Mouse (Mus musculus): ENCODE measurements around the gene Oaz3. TPM values are rescaled to one million over a fixed set of nuclear protein-coding genes. Genes with fewer than 3 reads are reported as not detected.

Gene Oaz3
- polyA plus RNA-seq, 1 experiment from 2014 or later: 0.17 TPM

GRCm38 (mm10) chr3:94449377-94449776 lies 5.7 kb upstream of the Oaz3 start:
- no peak overlapping the region for H3K27ac ChIP-seq (replicated peaks)
- no peak overlapping the region for H3K9ac ChIP-seq
- no peak overlapping the region for H3K4me2 ChIP-seq
- no peaks in the 10 kb centered on the region for H3K9me3 ChIP-seq (replicated peaks)
- H3K4me3 ChIP-seq (replicated peaks): no peak overlapping the region
- peaks cover 53% of the 10 kb centered on the region for H3K36me3 ChIP-seq (replicated peaks)
- ATAC-seq (ENCODE audit: insufficient read depth): no peak
- WGBS (ENCODE audit: insufficient replicate concordance): 81% methylated on average over 2 of the region's 2 CpGs
- H3K27me3 ChIP-seq: no peaks in the 10 kb centered on the region
- H3K4me1 ChIP-seq (replicated peaks): peaks cover 6% of the 10 kb centered on the region

GRCm38 (mm10) chr3:94442951-94443596 lies 641 bp downstream of the Oaz3 start, which contains the start of gene Mrpl9:
Mrpl9 (plus strand) TSS chr3:94443318.
- peaks cover 14% of the 10 kb centered on the region for H3K4me1 ChIP-seq (replicated peaks)
- peaks cover 34% of the 10 kb centered on the region for H3K36me3 ChIP-seq (replicated peaks)
- peak; percentile 99 for ATAC-seq (ENCODE audit: insufficient read depth)
- peak within 1 kb of the TSS; percentile 98 for H3K4me3 ChIP-seq (replicated peaks)
- H3K27me3 ChIP-seq: peaks cover 7% of the 10 kb centered on the region
- H3K27ac ChIP-seq (replicated peaks): peak within 1 kb of the TSS; percentile 77
- no peaks in the 10 kb centered on the region for H3K9me3 ChIP-seq (replicated peaks)
- H3K9ac ChIP-seq: peak within 1 kb of the TSS; percentile 94
- under 1% methylated on average over 39 of the region's 39 CpGs for WGBS (ENCODE audit: insufficient replicate concordance)
- peak within 1 kb of the TSS; percentile 85 for H3K4me2 ChIP-seq

DNA sequence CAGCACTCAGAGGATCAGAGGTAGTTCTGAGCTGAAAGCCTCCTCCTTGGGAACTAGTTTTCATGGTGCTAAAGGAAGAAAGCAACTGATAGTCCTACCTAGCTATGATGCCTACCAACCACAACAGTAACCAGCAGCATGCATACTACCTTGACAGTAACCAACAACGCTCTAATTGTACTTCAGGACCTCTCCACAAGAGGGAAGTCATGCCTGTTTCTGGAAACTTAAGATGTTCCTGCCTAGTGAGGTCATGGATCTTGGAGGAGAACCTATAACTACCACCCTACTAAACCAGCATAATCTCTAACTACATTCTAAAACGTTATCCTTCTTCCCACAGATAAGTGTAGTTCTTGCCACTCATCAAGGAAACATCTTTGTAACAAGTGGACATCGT lies 2.5 kb downstream of the Oaz3 start:
- no peak overlapping the region for H3K4me3 ChIP-seq (replicated peaks)
- H3K9me3 ChIP-seq (replicated peaks): no peaks in the 10 kb centered on the region
- H3K27me3 ChIP-seq: peaks cover 7% of the 10 kb centered on the region
- no peak overlapping the region for H3K27ac ChIP-seq (replicated peaks)
- H3K4me1 ChIP-seq (replicated peaks): peaks cover 14% of the 10 kb centered on the region
- no peak for ATAC-seq (ENCODE audit: insufficient read depth)
- H3K36me3 ChIP-seq (replicated peaks): peaks cover 15% of the 10 kb centered on the region
- no peak overlapping the region for H3K4me2 ChIP-seq
- 35% methylated on average over 3 of the region's 3 CpGs for WGBS (ENCODE audit: insufficient replicate concordance)
- H3K9ac ChIP-seq: no peak overlapping the region

GRCm38 (mm10) chr3:94436420-94436819 lies 7.3 kb downstream of the Oaz3 start:
- Histone ChIP-seq H3K9ac (no peak overlapping the region), H3K9me3 (replicated peaks) (no peaks in the 10 kb centered on the region), H3K27me3 (peaks cover 7% of the 10 kb centered on the region), H3K4me3 (replicated peaks) (no peak overlapping the region), H3K27ac (replicated peaks) (no peak overlapping the region), H3K4me1 (replicated peaks) (no peaks in the 10 kb centered on the region; the same call in 1 of the 2 replicates), H3K4me2 (no peak overlapping the region), H3K36me3 (replicated peaks) (no peaks in the 10 kb centered on the region)
- no peak for ATAC-seq (ENCODE audit: insufficient read depth)
- 71% methylated on average over 9 of the region's 9 CpGs for WGBS (ENCODE audit: insufficient replicate concordance)

GRCm38 (mm10) chr3:94434305-94434704 lies 9.4 kb downstream of the Oaz3 start:
- Histone ChIP-seq H3K4me3 (replicated peaks) (no peak overlapping the region), H3K27ac (replicated peaks) (no peak overlapping the region)
- peak; percentile 52; the same call in 1 of the 2 replicates for ATAC-seq (ENCODE audit: insufficient read depth)

DNA sequence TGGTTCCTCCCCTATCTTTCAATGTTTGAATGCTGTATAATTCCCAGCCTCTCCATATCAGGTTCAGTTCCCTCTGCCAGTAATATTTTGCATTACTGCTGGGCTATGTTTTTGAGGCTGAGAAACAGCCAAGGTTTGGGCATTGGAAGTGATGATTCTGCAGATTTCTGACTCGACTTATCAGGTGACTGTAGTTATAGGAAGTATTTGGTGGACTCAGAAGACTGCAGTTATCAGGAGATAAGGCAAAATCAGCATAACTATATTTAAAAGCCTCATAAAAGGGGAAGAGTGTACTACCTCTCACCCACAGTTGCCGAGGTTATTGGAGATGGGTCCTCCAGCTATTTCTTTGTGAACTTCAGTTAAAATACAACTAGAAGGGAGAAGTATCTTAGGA lies 12.7 kb downstream of the Oaz3 start:
- H3K9me3 ChIP-seq (replicated peaks): no peaks in the 10 kb centered on the region
- H3K4me3 ChIP-seq (replicated peaks): no peak overlapping the region
- no peaks in the 10 kb centered on the region for H3K27me3 ChIP-seq
- H3K36me3 ChIP-seq (replicated peaks): no peaks in the 10 kb centered on the region
- H3K4me2 ChIP-seq: no peak overlapping the region
- ATAC-seq (ENCODE audit: insufficient read depth): no peak
- H3K9ac ChIP-seq: no peak overlapping the region
- 8% methylated on average over 2 of the region's 2 CpGs for WGBS (ENCODE audit: insufficient replicate concordance)
- H3K4me1 ChIP-seq (replicated peaks): no peaks in the 10 kb centered on the region; the same call in 1 of the 2 replicates
- no peak overlapping the region for H3K27ac ChIP-seq (replicated peaks)

More at GRCm38 (mm10) chr3:94434305-94434704, 9.4 kb downstream of the Oaz3 start:
- Histone ChIP-seq H3K36me3 (replicated peaks) (no peaks in the 10 kb centered on the region), H3K4me2 (no peak overlapping the region), H3K27me3 (no peaks in the 10 kb centered on the region), H3K9ac (no peak overlapping the region), H3K9me3 (replicated peaks) (no peaks in the 10 kb centered on the region), H3K4me1 (replicated peaks) (no peaks in the 10 kb centered on the region; the same call in 1 of the 2 replicates)
- 66% methylated on average over 2 of the region's 2 CpGs for WGBS (ENCODE audit: insufficient replicate concordance)

- H3K4me3 ChIP-seq (replicated peaks): peak within 1 kb of the TSS; percentile 61
- H3K27me3 ChIP-seq: peaks cover 14% of the 10 kb centered on the region; the same call in 1 of the 2 replicates
- H3K4me1 ChIP-seq (replicated peaks): peaks cover 16% of the 10 kb centered on the region
- H3K27ac ChIP-seq (replicated peaks): 0 out of 2 replicates have a peak within 1 kb of the TSS, but pooled peaks have one; percentile 16
- H3K9me3 ChIP-seq (replicated peaks): no peaks in the 10 kb centered on the region
- peak within 1 kb of the TSS; percentile 47 for H3K9ac ChIP-seq
- peak; percentile 97 for ATAC-seq (ENCODE audit: insufficient read depth)
- no peaks in the 10 kb centered on the region for H3K36me3 ChIP-seq (replicated peaks)
- 10% methylated on average over 52 of the region's 52 CpGs for WGBS (ENCODE audit: insufficient replicate concordance)
- H3K4me2 ChIP-seq: peak within 1 kb of the TSS; percentile 88
Observed at GRCm38 (mm10) chr3:94413031-94413679, 30.6 kb downstream of the Oaz3 start, which contains the start of gene Tdrkh. Tdrkh (plus strand) TSS chr3:94413273.

DNA sequence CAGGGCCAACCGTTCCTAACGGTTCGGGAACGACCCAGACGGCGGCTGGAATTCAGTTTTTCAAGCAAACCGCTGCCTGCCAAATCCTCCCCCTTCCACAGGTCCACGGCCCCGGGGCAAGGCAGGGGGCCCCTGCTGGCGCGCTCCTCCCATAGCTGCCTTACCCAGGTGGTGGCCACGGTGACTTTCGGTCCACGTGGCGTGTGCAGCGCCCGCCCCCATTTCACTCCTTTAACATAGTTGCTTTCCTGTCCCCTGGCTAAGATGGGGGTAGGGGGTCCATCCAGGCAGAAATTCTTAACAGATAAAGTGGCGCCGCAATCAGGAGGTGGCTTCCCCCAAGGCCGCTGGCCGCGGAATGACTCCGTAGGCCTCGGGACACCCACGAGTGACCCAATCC lies 31.2 kb downstream of the Oaz3 start:
- no peaks in the 10 kb centered on the region for H3K9me3 ChIP-seq (replicated peaks)
- ATAC-seq (ENCODE audit: insufficient read depth): peak; percentile 40
- H3K9ac ChIP-seq: peak overlapping the region; percentile 47
- peak overlapping the region; percentile 61 for H3K4me3 ChIP-seq (replicated peaks)
- 7% methylated on average over 25 of the region's 25 CpGs for WGBS (ENCODE audit: insufficient replicate concordance)
- H3K4me2 ChIP-seq: peak overlapping the region; percentile 88
- peaks cover 14% of the 10 kb centered on the region; the same call in 1 of the 2 replicates for H3K27me3 ChIP-seq
- H3K36me3 ChIP-seq (replicated peaks): no peaks in the 10 kb centered on the region
- H3K4me1 ChIP-seq (replicated peaks): peaks cover 16% of the 10 kb centered on the region
- H3K27ac ChIP-seq (replicated peaks): 0 out of 2 replicates have a peak overlapping the region, but pooled peaks have one; percentile 16

GRCm38 (mm10) chr3:94405561-94405960 lies 38.2 kb downstream of the Oaz3 start:
- no peaks in the 10 kb centered on the region for H3K9me3 ChIP-seq (replicated peaks)
- no peak overlapping the region for H3K9ac ChIP-seq
- no peaks in the 10 kb centered on the region for H3K36me3 ChIP-seq (replicated peaks)
- H3K4me2 ChIP-seq: no peak overlapping the region
- H3K27ac ChIP-seq (replicated peaks): no peak overlapping the region
- no peaks in the 10 kb centered on the region for H3K4me1 ChIP-seq (replicated peaks)
- ATAC-seq (ENCODE audit: insufficient read depth): no peak
- H3K4me3 ChIP-seq (replicated peaks): no peak overlapping the region
- WGBS (ENCODE audit: insufficient replicate concordance): 47% methylated on average over 4 of the region's 4 CpGs
- peaks cover 29% of the 10 kb centered on the region for H3K27me3 ChIP-seq

- WGBS (ENCODE audit: insufficient replicate concordance): 31% methylated on average over 7 of the region's 7 CpGs
- Histone ChIP-seq H3K27me3 (peaks cover 40% of the 10 kb centered on the region), H3K4me3 (replicated peaks) (no peak overlapping the region), H3K36me3 (replicated peaks) (no peaks in the 10 kb centered on the region), H3K4me2 (no peak overlapping the region), H3K27ac (replicated peaks) (no peak overlapping the region), H3K4me1 (replicated peaks) (no peaks in the 10 kb centered on the region), H3K9ac (no peak overlapping the region), H3K9me3 (replicated peaks) (no peaks in the 10 kb centered on the region)
- no peak for ATAC-seq (ENCODE audit: insufficient read depth)
Observed at GRCm38 (mm10) chr3:94404366-94405054, 39.2 kb downstream of the Oaz3 start.

GRCm38 (mm10) chr3:94402451-94402850 lies 41.3 kb downstream of the Oaz3 start:
- H3K4me2 ChIP-seq: no peak overlapping the region
- ATAC-seq (ENCODE audit: insufficient read depth): no peak
- H3K4me3 ChIP-seq (replicated peaks): no peak overlapping the region
- H3K9me3 ChIP-seq (replicated peaks): no peaks in the 10 kb centered on the region
- no peak overlapping the region for H3K27ac ChIP-seq (replicated peaks)
- peaks cover 60% of the 10 kb centered on the region for H3K27me3 ChIP-seq
- H3K36me3 ChIP-seq (replicated peaks): no peaks in the 10 kb centered on the region
- H3K4me1 ChIP-seq (replicated peaks): no peaks in the 10 kb centered on the region
- H3K9ac ChIP-seq: no peak overlapping the region
- WGBS (ENCODE audit: insufficient replicate concordance): 49% methylated on average over 8 of the region's 8 CpGs

All from liver, embryonic 15.5 days (tissue).